Mouse (Mus musculus) MEL (cell line): ENCODE measurements around the gene Nrxn3. TPM values are rescaled to one million over a fixed set of nuclear protein-coding genes. Genes with fewer than 3 reads are reported as not detected.

ENCODE experiments used
- DNase-seq: peaks from one replicate; pipeline ENCODE4 v3.0.0; 2011; ENCODE audit warnings: low read depth, low spot score
- H3K27ac ChIP-seq: 2 replicates; pipeline ENCODE4 v1.5.1; 2012; ENCODE audit warnings: low read depth, mild to moderate bottlenecking, control low read depth, low read length, moderate library complexity; ENCODE audit not compliant: control insufficient read depth
- H3K27me3 ChIP-seq, 2 experiments: fragments of 150-350 bp in 1 of 2; sonication (generic) in 1 of 2; 2 replicates each; pipeline ENCODE4 v1.6.1; 2012; ENCODE audit warnings: low read length in 2 of 2, mild to moderate bottlenecking in 2 of 2, improper control_type of control experiment in 1 of 2, moderate library complexity in 1 of 2; ENCODE audit not compliant: insufficient read depth in 2 of 2, control insufficient read depth in 1 of 2
- H3K36me3 ChIP-seq, 2 experiments: 2 replicates each; pipeline ENCODE4 v1.6.1; 2012 to 2014; ENCODE audit warnings: low read length in 2 of 2, improper control_type of control experiment in 1 of 2, inconsistent platforms in 1 of 2, mild to moderate bottlenecking in 1 of 2; ENCODE audit not compliant: insufficient read depth in 2 of 2, control insufficient read depth in 1 of 2
- H3K4me1 ChIP-seq, 2 experiments: fragments of 150-350 bp in 1 of 2; sonication (generic) in 1 of 2; 2 replicates each; pipeline ENCODE4 v1.6.1; 2012; ENCODE audit warnings: low read length in 2 of 2, improper control_type of control experiment in 1 of 2, mild to moderate bottlenecking in 1 of 2; ENCODE audit not compliant: insufficient read depth in 2 of 2, control insufficient read depth in 1 of 2
- H3K4me3 ChIP-seq, 2 experiments: fragments of 150-350 bp in 1 of 2; sonication (generic) in 1 of 2; 2 replicates each; pipeline ENCODE4 v1.5.1; 2012; ENCODE audit warnings: low read depth in 2 of 2, low read length in 2 of 2, mild to moderate bottlenecking in 2 of 2, moderate library complexity in 2 of 2, control low read depth in 1 of 2, improper control_type of control experiment in 1 of 2; ENCODE audit not compliant: control insufficient read depth in 1 of 2, insufficient read depth in 1 of 2
- H3K79me2 ChIP-seq: 2 replicates; pipeline ENCODE4 v1.6.1; 2012; ENCODE audit warnings: mild to moderate bottlenecking, low read length, moderate library complexity; ENCODE audit not compliant: control insufficient read depth, poor library complexity, insufficient read depth
- H3K9ac ChIP-seq: 2 replicates; pipeline ENCODE4 v1.6.1; 2012; ENCODE audit warnings: low read depth, mild to moderate bottlenecking, control low read depth, low read length, moderate library complexity; ENCODE audit not compliant: control insufficient read depth, poor library complexity, severe bottlenecking
- H3K9me3 ChIP-seq: fragments of 150-350 bp; sonication (generic); replicated peaks from 2 replicates; pipeline ENCODE4 v1.6.1; 2012; ENCODE audit warnings: mild to moderate bottlenecking, low read length, improper control_type of control experiment, moderate library complexity; ENCODE audit not compliant: insufficient read depth
- CHD2 ChIP-seq: IDR thresholded peaks from 2 replicates; pipeline ENCODE4 v1.6.1; 2011; ENCODE audit warnings: low read length, improper control_type of control experiment
- CTCF ChIP-seq, 3 experiments: IDR thresholded peaks in 2 of 3; conservative IDR thresholded peaks in 1 of 3; 2 replicates each; pipeline ENCODE4 v1.5.1; 2011 to 2012; ENCODE audit warnings: low read length in 3 of 3, low read depth in 2 of 3, mild to moderate bottlenecking in 2 of 3, improper control_type of control experiment in 1 of 3, inconsistent platforms in 1 of 3, mixed read lengths in 1 of 3, moderate library complexity in 1 of 3; ENCODE audit not compliant: control insufficient read depth in 1 of 3, insufficient read depth in 1 of 3, poor library complexity in 1 of 3, severe bottlenecking in 1 of 3
- E2F4 ChIP-seq: IDR thresholded peaks from 2 replicates; pipeline ENCODE4 v1.6.1; 2011; ENCODE audit warnings: low read depth, low read length, improper control_type of control experiment, borderline replicate concordance
- GABPA ChIP-seq: IDR thresholded peaks from 2 replicates; pipeline ENCODE4 v1.6.1; 2012; ENCODE audit warnings: low read depth, mild to moderate bottlenecking, inconsistent platforms, low read length, improper control_type of control experiment, moderate library complexity
- GATA1 ChIP-seq: IDR thresholded peaks from 2 replicates; pipeline ENCODE4 v1.6.1; 2011; ENCODE audit warnings: low read depth, low read length, improper control_type of control experiment
- MAX ChIP-seq: IDR thresholded peaks from 2 replicates; pipeline ENCODE4 v1.6.1; 2011; ENCODE audit warnings: low read length, improper control_type of control experiment
- MAZ ChIP-seq: IDR thresholded peaks from 2 replicates; pipeline ENCODE4 v1.6.1; 2012; ENCODE audit warnings: low read depth, mild to moderate bottlenecking, inconsistent platforms, low read length, improper control_type of control experiment
- MEF2A ChIP-seq: IDR thresholded peaks from 2 replicates; pipeline ENCODE4 v1.6.1; 2014; ENCODE audit warnings: low read depth, mild to moderate bottlenecking, inconsistent platforms, low read length, improper control_type of control experiment; ENCODE audit not compliant: poor library complexity, insufficient replicate concordance, severe bottlenecking; ENCODE audit errors: extremely low read depth
- MYC ChIP-seq: IDR thresholded peaks from 2 replicates; pipeline ENCODE4 v1.6.1; 2011; ENCODE audit warnings: low read depth, mild to moderate bottlenecking, low read length, improper control_type of control experiment, moderate library complexity
- NRF1 ChIP-seq: IDR thresholded peaks from 2 replicates; pipeline ENCODE4 v1.6.1; 2014; ENCODE audit warnings: low read depth, mild to moderate bottlenecking, inconsistent platforms, low read length, improper control_type of control experiment, moderate library complexity; ENCODE audit not compliant: poor library complexity, insufficient read depth, severe bottlenecking
- POLR2AphosphoS5 ChIP-seq: IDR thresholded peaks from 2 replicates; pipeline ENCODE4 v1.6.1; 2012; ENCODE audit warnings: low read depth, borderline replicate concordance, mild to moderate bottlenecking, inconsistent platforms, low read length, moderate library complexity, mixed read lengths
- RAD21 ChIP-seq: IDR thresholded peaks from 2 replicates; pipeline ENCODE4 v1.6.1; 2011; ENCODE audit warnings: mild to moderate bottlenecking, low read depth, low read length, improper control_type of control experiment
- UBTF ChIP-seq: IDR thresholded peaks from 2 replicates; pipeline ENCODE4 v1.6.1; 2012; ENCODE audit warnings: low read depth, mild to moderate bottlenecking, inconsistent platforms, low read length, improper control_type of control experiment, moderate library complexity, borderline replicate concordance; ENCODE audit not compliant: insufficient read depth
- USF1 ChIP-seq: IDR thresholded peaks from 2 replicates; pipeline ENCODE4 v1.6.1; 2014; ENCODE audit warnings: low read depth, mild to moderate bottlenecking, inconsistent platforms, low read length, improper control_type of control experiment, moderate library complexity
- USF2 ChIP-seq, 2 experiments: IDR thresholded peaks; 2 replicates each; pipeline ENCODE4 v1.6.1; 2011 to 2012; ENCODE audit warnings: improper control_type of control experiment in 2 of 2, low read length in 2 of 2, borderline replicate concordance in 1 of 2, inconsistent platforms in 1 of 2, low read depth in 1 of 2, mild to moderate bottlenecking in 1 of 2; ENCODE audit not compliant: insufficient read depth in 1 of 2
- ZNF384 ChIP-seq: IDR thresholded peaks from 2 replicates; pipeline ENCODE4 v1.6.1; 2012; ENCODE audit warnings: low read depth, mild to moderate bottlenecking, inconsistent platforms, low read length, improper control_type of control experiment
- polyA plus RNA-seq, 2 experiments: library from polyadenylated mRNA; stranded (reverse) in 1 of 2; unstranded in 1 of 2; fragments of >175 nt in 1 of 2; fragments of >200 nt in 1 of 2; gene quantifications; 2 replicates each; pipeline versions ENCODE4 v1.2.1 to v1.2.4; 2012; ENCODE audit warnings: low replicate concordance in 2 of 2, low read depth in 1 of 2; ENCODE audit not compliant: insufficient read length in 2 of 2, insufficient read depth in 1 of 2, missing spikeins in 1 of 2
- total RNA-seq: library from RNA; depleted of rRNA; stranded (reverse); fragments of 300-350 nt; gene quantifications from 2 replicates; pipeline ENCODE4 v1.2.3, GENCODE M21; 2012

The Nrxn3 gene
- total and polyA plus RNA-seq, 3 experiments, result not detected

DNA sequence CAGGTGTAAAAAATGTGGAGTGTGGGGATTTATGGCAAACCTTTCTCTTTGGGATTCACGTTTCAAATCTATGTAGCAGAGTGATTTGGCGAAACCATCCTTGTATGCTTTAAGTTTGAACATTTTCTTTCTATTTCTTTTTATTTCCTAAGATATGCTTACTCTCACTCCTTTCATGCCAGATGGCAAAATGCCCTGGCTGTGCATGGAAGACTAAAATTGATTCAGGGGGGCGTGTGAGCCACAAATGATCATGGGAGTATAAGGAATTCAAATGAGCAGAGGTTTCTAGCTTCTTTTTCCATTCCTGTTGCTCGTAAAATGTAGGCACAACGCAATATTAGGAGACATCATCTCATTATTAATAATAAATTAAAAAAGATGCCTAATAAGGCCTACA, 1211.0 kb downstream of the Nrxn3 start:
- no peaks in the 10 kb centered on the region for H3K36me3 ChIP-seq
- no peaks in the 10 kb centered on the region for H3K4me1 ChIP-seq
- DNase-seq, result no peak
- no peak overlapping the region for H3K4me3 ChIP-seq
- H3K9me3 ChIP-seq, result no peaks in the 10 kb centered on the region
- H3K9ac ChIP-seq, result no peak overlapping the region
- no peaks in the 10 kb centered on the region for H3K79me2 ChIP-seq
- H3K27me3 ChIP-seq, result no peaks in the 10 kb centered on the region
- H3K27ac ChIP-seq, result no peak overlapping the region
- TF ChIP-seq POLR2AphosphoS5 (no peak), USF1 (no peak)
- TF ChIP-seq, all 39 proteins: peak for 0

DNA sequence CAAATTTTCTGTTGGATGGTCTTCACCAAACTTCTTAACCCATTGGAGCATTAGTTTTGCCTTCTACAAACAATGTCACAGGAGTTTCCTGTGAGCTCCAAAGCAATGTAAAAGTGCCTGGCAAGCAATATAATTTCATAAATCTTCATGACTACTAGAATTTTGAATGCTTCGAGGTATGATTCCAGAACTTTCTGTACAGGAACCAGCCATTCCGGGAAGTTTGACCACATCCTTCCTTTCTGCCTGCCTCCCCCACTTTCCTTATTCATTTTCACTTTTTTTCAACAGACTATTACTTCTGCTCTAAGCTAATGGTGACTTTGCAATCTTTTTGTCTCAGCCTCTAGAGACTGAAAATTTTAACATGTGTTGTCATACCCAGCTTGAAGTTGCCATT, 1218.1 kb downstream of the Nrxn3 start:
- no peak for DNase-seq
- TF ChIP-seq UBTF, result no peak
- no peak for TF ChIP-seq POLR2AphosphoS5
- TF ChIP-seq USF2 (IDR thresholded peaks at IDR 0.05; ENCODE audit: borderline replicate concordance in 1 of 2, insufficient read depth in 1 of 2, low read depth in 1 of 2, low read length in 2 of 2), result no peak
- no peak for TF ChIP-seq GABPA
- no peak for TF ChIP-seq MYC
- TF ChIP-seq E2F4, result no peak
- TF ChIP-seq MEF2A, result no peak
- no peak for TF ChIP-seq CTCF (IDR thresholded peaks at IDR 0.05 in 2 of 3, conservative IDR thresholded peaks at IDR 0.05 in 1 of 3; ENCODE audit: control insufficient read depth in 1 of 3, insufficient read depth in 1 of 3, low read depth in 2 of 3, low read length in 3 of 3, poor library complexity in 1 of 3, severe bottlenecking in 1 of 3)
- TF ChIP-seq RAD21, result no peak
- TF ChIP-seq MAX, result no peak
- TF ChIP-seq ZNF384, result no peak
- TF ChIP-seq MAZ, result no peak
- TF ChIP-seq USF1, result no peak
- no peak for TF ChIP-seq CHD2
- no peak for TF ChIP-seq NRF1
- no peak for TF ChIP-seq GATA1
- Histone ChIP-seq H3K27ac (no peak overlapping the region), H3K27me3 (no peaks in the 10 kb centered on the region), H3K79me2 (no peaks in the 10 kb centered on the region), H3K9ac (no peak overlapping the region), H3K4me1 (no peaks in the 10 kb centered on the region), H3K9me3 (no peaks in the 10 kb centered on the region), H3K36me3 (no peaks in the 10 kb centered on the region), H3K4me3 (no peak overlapping the region)
